Mouse (Mus musculus): ENCODE measurements at regions not wholly inside any gene's neighbourhood (a gene's known extent, or its start where the extent isn't known, plus 50 kb on each side); places are given as distances from the start of the nearest gene placed in this dataset.

DNA sequence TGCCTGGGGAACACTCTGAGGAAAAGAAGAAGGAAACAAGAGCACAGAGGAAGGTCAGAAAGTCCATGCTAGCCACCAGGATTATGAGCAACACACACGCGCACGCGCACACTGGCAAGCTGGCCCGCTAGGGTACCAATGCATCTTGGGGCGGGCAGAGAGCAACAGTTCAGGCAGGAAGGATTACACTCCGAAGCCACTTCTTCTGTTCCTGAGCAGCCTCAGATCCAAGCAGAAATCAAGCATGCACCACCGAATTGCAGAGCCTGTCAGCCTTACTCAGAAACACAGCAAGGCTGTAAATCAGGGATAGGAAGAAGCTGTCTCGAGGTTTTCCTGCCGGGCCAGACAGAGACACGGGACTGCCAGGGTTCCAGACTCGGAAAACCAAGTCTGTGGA is 615.8 kb upstream of the Adam5 start:
- no peak for TF ChIP-seq GATA1 (IDR thresholded peaks at IDR 0.05; ENCODE audit: borderline replicate concordance, low read length)
- no peak for TF ChIP-seq FLI1 (IDR thresholded peaks at IDR 0.05; ENCODE audit: low read length)
